21 mouse cellular contexts compared by ENCODE assay signal in the genomic region with DNA sequence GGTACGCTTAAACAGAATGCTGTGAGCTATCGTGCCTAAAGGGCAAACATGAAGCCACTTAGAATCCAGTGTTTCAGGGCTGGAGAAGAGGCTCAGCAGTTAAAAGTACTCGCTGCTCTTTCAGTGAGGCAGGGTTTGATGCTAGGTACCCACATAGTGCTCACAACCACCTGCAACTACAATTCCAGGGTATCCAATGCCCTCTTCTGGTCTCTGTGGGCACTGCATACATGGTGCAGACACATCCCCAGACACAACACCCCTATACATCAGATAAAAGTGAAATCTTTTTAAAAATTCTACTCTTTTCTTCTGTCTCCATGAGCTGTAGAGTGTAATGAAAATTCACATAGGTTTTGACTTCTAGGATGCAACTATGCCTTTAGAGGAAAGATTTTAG. TPM values are rescaled to one million over a fixed set of nuclear protein-coding genes. Genes with fewer than 3 reads are reported as not detected.
A peak's percentile ranks its signal among the peaks of the same experiment; 100 is the strongest.
DNase-seq lines count a peak whose midpoint lies in the region; ATAC-seq and TF ChIP-seq lines count a peak whose summit lies in the region.
"Had no signal": no experiment of that assay in that cellular context is flagged by ENCODE, and none has a peak within 500 bp of the region (broad histone marks: within the 10 kb centered on the region; RNA-seq: fewer than 3 reads in every experiment).

No protein-coding gene starts in this region.

- H3K9me3 ChIP-seq in forebrain, postnatal 0 days (ENCODE audit: low read length): no peaks in the 10 kb centered on the region
- H3K9me3 ChIP-seq in forebrain, embryonic 14.5 days (replicated peaks; ENCODE audit: control insufficient read depth, low read length): no peaks in the 10 kb centered on the region
- H3K9me3 ChIP-seq in liver, postnatal 0 days (ENCODE audit: low read length): no peaks in the 10 kb centered on the region
- H3K9me3 ChIP-seq in liver, embryonic 11.5 days (ENCODE audit: control insufficient read depth, low read length): no peaks in the 10 kb centered on the region
- no peaks in the 10 kb centered on the region for H3K9me3 ChIP-seq in E14TG2a.4 (ENCODE audit: low read length)
- H3K9me3 ChIP-seq: heart, embryonic 12.5 days; hindbrain, embryonic 13.5 days had no signal

- no peak for ATAC-seq in forebrain, postnatal 0 days
- no peak for ATAC-seq in forebrain, embryonic 14.5 days
- ATAC-seq in liver, postnatal 0 days: no peak
- ATAC-seq in liver, embryonic 11.5 days (replicated peaks; ENCODE audit: low FRiP score): no peak
- no peak for ATAC-seq in megakaryocyte, adult 5-6 weeks (ENCODE audit: poor library complexity, severe bottlenecking)

- TF ChIP-seq EP300 in liver, postnatal 0 days (IDR thresholded peaks at IDR 0.05; ENCODE audit: low read depth): no peak

- no peaks in the 10 kb centered on the region for H3K27me3 ChIP-seq in forebrain, postnatal 0 days (ENCODE audit: insufficient read depth, low read length)
- H3K27me3 ChIP-seq in forebrain, embryonic 14.5 days (replicated peaks; ENCODE audit: control insufficient read depth, insufficient read depth, low read length): no peaks in the 10 kb centered on the region
- no peaks in the 10 kb centered on the region for H3K27me3 ChIP-seq in liver, postnatal 0 days (ENCODE audit: insufficient read depth, low read length)
- H3K27me3 ChIP-seq in liver, embryonic 11.5 days (replicated peaks; ENCODE audit: control insufficient read depth, insufficient read depth, low read length): no peaks in the 10 kb centered on the region
- no peaks in the 10 kb centered on the region for H3K27me3 ChIP-seq in E14TG2a.4 (ENCODE audit: insufficient read depth, low read length)
- H3K27me3 ChIP-seq: heart, embryonic 12.5 days; hindbrain, embryonic 13.5 days had no signal

- TF ChIP-seq CTCF in forebrain, postnatal 0 days (IDR thresholded peaks at IDR 0.05; ENCODE audit: low read depth): peak; percentile 43
- peak; percentile 32; the same call in 1 of the 2 replicates for TF ChIP-seq CTCF in liver, postnatal 0 days (IDR thresholded peaks at IDR 0.05; ENCODE audit: low read depth)
- peak; percentile 39 for TF ChIP-seq CTCF in E14TG2a.4 (conservative IDR thresholded peaks at IDR 0.05; ENCODE audit: low read length)

- H3K36me3 ChIP-seq in forebrain, postnatal 0 days (ENCODE audit: insufficient read depth): peaks cover 72% of the 10 kb centered on the region
- peaks cover 89% of the 10 kb centered on the region for H3K36me3 ChIP-seq in forebrain, embryonic 14.5 days (ENCODE audit: control insufficient read depth, insufficient read depth, low read length)
- peaks cover 35% of the 10 kb centered on the region for H3K36me3 ChIP-seq in liver, postnatal 0 days (replicated peaks; ENCODE audit: insufficient read depth, low read length)
- no peaks in the 10 kb centered on the region for H3K36me3 ChIP-seq in liver, embryonic 11.5 days (ENCODE audit: control insufficient read depth, insufficient read depth, low read length)
- peaks cover 30% of the 10 kb centered on the region for H3K36me3 ChIP-seq in E14TG2a.4 (ENCODE audit: insufficient read depth, low read length)
- H3K36me3 ChIP-seq: heart, embryonic 12.5 days had no signal

- H3K4me1 ChIP-seq in forebrain, postnatal 0 days (ENCODE audit: insufficient read depth): no peaks in the 10 kb centered on the region
- no peaks in the 10 kb centered on the region for H3K4me1 ChIP-seq in forebrain, embryonic 14.5 days (ENCODE audit: control insufficient read depth, insufficient read depth, low read length)
- H3K4me1 ChIP-seq in liver, postnatal 0 days (ENCODE audit: insufficient read depth): no peaks in the 10 kb centered on the region
- H3K4me1 ChIP-seq in liver, embryonic 11.5 days (replicated peaks; ENCODE audit: control insufficient read depth, insufficient read depth, low read length): no peaks in the 10 kb centered on the region
- H3K4me1 ChIP-seq in E14TG2a.4 (replicated peaks; ENCODE audit: low read depth, low read length): peaks cover 27% of the 10 kb centered on the region
- H3K4me1 ChIP-seq: heart, embryonic 12.5 days; hindbrain, embryonic 13.5 days had no signal

- DNase-seq in forebrain, postnatal 0 days: no peak
- no peak for DNase-seq in forebrain, embryonic 14.5 days (ENCODE audit: low spot score)
- no peak for DNase-seq in liver, postnatal 0 days
- DNase-seq in liver, embryonic 11.5 days (ENCODE audit: low spot score): no peak
- DNase-seq in naive thymus-derived CD4-positive, alpha-beta T cell, adult 2 months (ENCODE audit: low read depth): peak; percentile 28
- DNase-seq: adrenal gland, postnatal 36 days; cerebellum, adult 18-20 months; cerebellum, postnatal 25 days; heart, postnatal 14 days; kidney, adult 11 months; left cerebral cortex, postnatal 4 days; lung, embryonic 14.5 days; lung, postnatal 36 days; right cerebral cortex, postnatal 4 days had no signal

- no peak overlapping the region for H3K27ac ChIP-seq in forebrain, postnatal 0 days (ENCODE audit: low read depth, low read length)
- H3K27ac ChIP-seq in forebrain, embryonic 14.5 days (ENCODE audit: low read depth, low read length): no peak overlapping the region
- no peak overlapping the region for H3K27ac ChIP-seq in liver, postnatal 0 days (ENCODE audit: low read depth)
- H3K27ac ChIP-seq in liver, embryonic 11.5 days (ENCODE audit: low read depth, low read length): no peak overlapping the region
- H3K27ac ChIP-seq: hindbrain, embryonic 13.5 days had no signal

- no peak overlapping the region for H3K4me2 ChIP-seq in forebrain, postnatal 0 days (ENCODE audit: low read depth)
- H3K4me2 ChIP-seq in forebrain, embryonic 14.5 days (ENCODE audit: low read length): no peak overlapping the region
- no peak overlapping the region for H3K4me2 ChIP-seq in liver, postnatal 0 days (ENCODE audit: low read depth, low read length)
- no peak overlapping the region for H3K4me2 ChIP-seq in liver, embryonic 11.5 days
- H3K4me2 ChIP-seq: heart, embryonic 12.5 days; hindbrain, embryonic 13.5 days; lung, embryonic 14.5 days had no signal

- no peak overlapping the region for H3K4me3 ChIP-seq in forebrain, postnatal 0 days (ENCODE audit: low read depth, low read length)
- H3K4me3 ChIP-seq in forebrain, embryonic 14.5 days (ENCODE audit: low read depth, low read length): no peak overlapping the region
- H3K4me3 ChIP-seq in liver, postnatal 0 days (ENCODE audit: low read depth, low read length): no peak overlapping the region
- H3K4me3 ChIP-seq in liver, embryonic 11.5 days (ENCODE audit: low read depth, low read length): no peak overlapping the region
- H3K4me3 ChIP-seq in E14TG2a.4 (replicated peaks; ENCODE audit: low read length): no peak overlapping the region
- H3K4me3 ChIP-seq: heart, embryonic 12.5 days; hindbrain, embryonic 13.5 days had no signal

- 96% methylated on average over 3 of the region's 3 CpGs for WGBS in forebrain, postnatal 0 days
- WGBS in forebrain, embryonic 14.5 days: 93% methylated on average over 3 of the region's 3 CpGs
- 85% methylated on average over 3 of the region's 3 CpGs for whole genome bisulfite sequencing in liver, postnatal 0 days (ENCODE audit: insufficient replicate concordance)
- WGBS in liver, embryonic 11.5 days: 97% methylated on average over 3 of the region's 3 CpGs

- H3K9ac ChIP-seq in forebrain, postnatal 0 days: no peak overlapping the region
- no peak overlapping the region for H3K9ac ChIP-seq in forebrain, embryonic 14.5 days (ENCODE audit: low read length)
- no peak overlapping the region for H3K9ac ChIP-seq in liver, postnatal 0 days (replicated peaks)
- H3K9ac ChIP-seq in liver, embryonic 11.5 days (ENCODE audit: low read depth, low read length): no peak overlapping the region
- H3K9ac ChIP-seq: heart, embryonic 12.5 days; hindbrain, embryonic 13.5 days; lung, embryonic 14.5 days had no signal

RNA-seq across cellular contexts. Expression of gene Fndc9, which starts 38.6 kb away (rescaled TPM):
- 11.1 and 12.2 TPM in 2 replicates for total RNA-seq in forebrain, postnatal 0 days (2014; rRNA removed)
- 9.9 and 15.9 TPM in 2 replicates for polyA plus RNA-seq in forebrain, postnatal 0 days (2015; fragmentation: Nextera tagmentation; extraction: Ambion mirVana)
- 5.1 and 5.9 TPM in 2 replicates for polyA plus RNA-seq in forebrain, embryonic 14.5 days (2014; fragmentation: Nextera tagmentation; extraction: Ambion mirVana)
- polyA plus RNA-seq in liver, postnatal 0 days (2015; fragmentation: Nextera tagmentation; extraction: Ambion mirVana): 0.06 and 0.13 TPM in 2 replicates
- 0.13 TPM in 1 of 2 replicates, not detected in the other for polyA plus RNA-seq in liver, embryonic 11.5 days (2014; fragmentation: Nextera tagmentation; extraction: Ambion mirVana)
- not detected in 2 replicates for total RNA-seq in megakaryocyte, adult 5-6 weeks (2015)
- total RNA-seq in megakaryocyte, adult 5-6 weeks (2017): not detected in 2 replicates
- total RNA-seq: adrenal gland, postnatal 36 days; gastrocnemius, adult 8-10 months; granulocyte monocyte progenitor cell, adult 5-6 weeks; heart, postnatal 14 days; liver, adult 2 months had no signal
- polyA plus RNA-seq: liver, adult 2 months; lung, embryonic 14.5 days had no signal

RNA-seq across cellular contexts. Expression of gene Cyfip2, which starts 38.7 kb away (rescaled TPM):
- total RNA-seq in forebrain, postnatal 0 days (2014; rRNA removed): 92.5 and 114 TPM in 2 replicates
- 54.9 and 75.8 TPM in 2 replicates for polyA plus RNA-seq in forebrain, postnatal 0 days (2015; fragmentation: Nextera tagmentation; extraction: Ambion mirVana)
- 57.8 and 78.9 TPM in 2 replicates for polyA plus RNA-seq in forebrain, embryonic 14.5 days (2014; fragmentation: Nextera tagmentation; extraction: Ambion mirVana)
- polyA plus RNA-seq in liver, postnatal 0 days (2015; fragmentation: Nextera tagmentation; extraction: Ambion mirVana): 4.8 and 6.1 TPM in 2 replicates
- 8.7 and 8.9 TPM in 2 replicates for polyA plus RNA-seq in liver, embryonic 11.5 days (2014; fragmentation: Nextera tagmentation; extraction: Ambion mirVana)
- 56.5 and 69.7 TPM in 2 replicates for total RNA-seq in megakaryocyte, adult 5-6 weeks (2015)
- total RNA-seq in megakaryocyte, adult 5-6 weeks (2017): 28.2 and 50.1 TPM in 2 replicates
